Mouse (Mus musculus) CH12F3 (cell line): ENCODE results near the gene Mrps7.

ENCODE experiments used
- in situ Hi-C: fragments of 300-500 bp; cut with MboI; formaldehyde crosslinking; loops from 2 replicates; pipeline ENCODE4 v1.14.3; 2020; ENCODE audit warnings: low sequenced_read_pairs

Gene Mrps7

DNA sequence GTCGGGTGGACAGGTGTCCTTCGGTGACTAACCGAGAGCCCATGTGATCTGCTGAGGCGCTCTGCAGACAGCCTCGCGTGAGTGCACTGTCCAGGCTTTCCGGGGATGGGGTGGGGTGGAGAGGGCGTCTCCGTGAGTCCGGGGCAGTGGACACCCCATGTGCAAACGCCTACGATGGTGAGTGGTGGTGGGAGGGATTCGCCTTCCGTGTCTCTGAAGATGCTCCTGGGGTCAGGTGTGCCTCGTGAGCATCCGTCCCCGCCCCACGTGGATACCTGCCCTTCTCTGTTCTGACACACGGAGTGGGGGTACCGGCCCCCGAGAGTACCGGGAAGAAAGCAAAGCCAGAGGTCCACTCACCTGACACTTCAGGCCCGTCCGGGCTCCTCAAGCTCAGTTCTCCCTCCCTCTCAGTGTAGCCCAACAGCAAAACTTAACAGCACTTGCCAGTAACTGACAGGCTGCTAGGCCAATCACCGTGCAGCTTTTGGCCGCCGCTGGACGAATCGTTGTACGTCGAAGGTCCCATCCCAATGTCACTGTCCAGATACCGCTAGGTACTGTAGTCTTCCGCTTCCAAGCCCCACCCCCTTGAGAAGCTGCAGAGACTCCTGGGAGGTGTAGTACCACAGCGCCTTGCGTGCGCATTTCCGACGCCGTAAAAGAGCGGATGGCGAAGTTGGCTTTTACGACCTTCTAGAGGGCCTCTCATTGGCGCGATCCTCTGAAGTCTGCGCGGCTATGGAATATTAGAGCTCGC is 24.2 kb downstream of the Mrps7 start, which contains the start of gene Slc25a19:
Gene Slc25a19 (minus strand): TSS at position 591 of the 760 bp plus-strand sequence.
- in situ Hi-C loops, result no loop called here

DNA sequence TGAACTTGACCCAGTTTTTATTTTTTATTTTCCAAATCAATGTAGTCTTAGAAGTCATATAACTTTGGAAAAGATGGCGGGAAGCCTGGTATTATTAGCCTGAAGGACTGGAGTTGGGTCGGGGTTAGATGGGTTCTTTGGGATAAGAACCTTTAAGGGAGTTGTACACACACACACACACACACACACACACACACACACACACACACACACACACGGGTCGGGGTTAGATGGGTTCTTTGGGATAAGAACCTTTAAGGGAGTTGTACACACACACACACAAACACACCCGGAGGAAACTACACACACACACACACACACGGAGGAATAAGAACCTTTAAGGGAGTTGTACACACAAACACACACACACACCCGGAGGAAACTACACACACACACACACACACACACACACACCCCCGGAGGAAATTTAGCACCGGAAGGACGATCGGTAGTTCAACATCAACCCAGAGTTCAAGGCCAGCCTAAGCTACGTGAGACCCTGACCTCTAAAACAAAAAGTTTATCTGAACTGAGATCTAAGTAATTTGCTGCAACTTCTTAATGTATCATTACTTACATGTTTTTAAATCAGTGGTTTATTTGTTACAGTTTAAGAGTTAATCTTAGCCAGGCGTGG is 24.9 kb downstream of the Mrps7 start:
- in situ Hi-C loops, result no loop called here

DNA sequence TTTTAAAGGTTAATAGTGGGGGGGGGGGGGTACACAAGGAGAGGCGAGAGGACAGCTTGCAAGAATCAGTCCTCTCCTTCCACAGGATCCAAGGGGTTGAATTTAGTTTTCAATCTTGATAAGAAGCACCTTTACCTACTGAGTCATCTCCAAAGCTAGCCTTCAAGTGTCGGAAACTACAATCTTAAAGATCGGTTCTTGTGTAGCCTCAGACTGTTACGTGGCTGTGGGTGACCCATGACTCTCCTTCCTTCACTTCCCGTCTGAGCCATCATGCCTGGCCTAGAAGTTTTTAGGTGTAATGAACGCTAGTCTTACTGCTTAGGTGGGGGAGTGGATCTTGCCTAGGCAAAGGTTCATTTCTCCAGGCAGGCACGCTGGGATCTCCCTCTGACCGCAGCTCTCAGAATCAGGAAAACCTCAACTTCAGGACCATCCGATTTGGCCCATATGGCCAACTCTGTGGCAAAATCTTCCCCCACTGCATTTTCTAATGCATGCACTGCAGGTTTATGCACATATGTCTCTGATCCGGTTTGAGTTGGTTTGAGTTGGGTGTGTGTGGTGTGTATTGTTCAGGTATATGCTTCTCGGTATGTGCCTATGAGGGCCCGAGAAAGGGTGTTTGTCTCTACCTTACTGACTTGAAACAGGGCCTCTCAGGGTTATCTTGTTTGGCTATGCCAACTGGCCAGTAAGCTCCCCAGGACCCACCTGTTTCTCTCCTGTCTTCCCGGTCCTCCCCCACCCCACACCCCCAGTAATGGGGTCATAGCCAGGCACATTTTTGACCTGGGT is 26.2 kb downstream of the Mrps7 start:
- in situ Hi-C loops, result no loop called here

DNA sequence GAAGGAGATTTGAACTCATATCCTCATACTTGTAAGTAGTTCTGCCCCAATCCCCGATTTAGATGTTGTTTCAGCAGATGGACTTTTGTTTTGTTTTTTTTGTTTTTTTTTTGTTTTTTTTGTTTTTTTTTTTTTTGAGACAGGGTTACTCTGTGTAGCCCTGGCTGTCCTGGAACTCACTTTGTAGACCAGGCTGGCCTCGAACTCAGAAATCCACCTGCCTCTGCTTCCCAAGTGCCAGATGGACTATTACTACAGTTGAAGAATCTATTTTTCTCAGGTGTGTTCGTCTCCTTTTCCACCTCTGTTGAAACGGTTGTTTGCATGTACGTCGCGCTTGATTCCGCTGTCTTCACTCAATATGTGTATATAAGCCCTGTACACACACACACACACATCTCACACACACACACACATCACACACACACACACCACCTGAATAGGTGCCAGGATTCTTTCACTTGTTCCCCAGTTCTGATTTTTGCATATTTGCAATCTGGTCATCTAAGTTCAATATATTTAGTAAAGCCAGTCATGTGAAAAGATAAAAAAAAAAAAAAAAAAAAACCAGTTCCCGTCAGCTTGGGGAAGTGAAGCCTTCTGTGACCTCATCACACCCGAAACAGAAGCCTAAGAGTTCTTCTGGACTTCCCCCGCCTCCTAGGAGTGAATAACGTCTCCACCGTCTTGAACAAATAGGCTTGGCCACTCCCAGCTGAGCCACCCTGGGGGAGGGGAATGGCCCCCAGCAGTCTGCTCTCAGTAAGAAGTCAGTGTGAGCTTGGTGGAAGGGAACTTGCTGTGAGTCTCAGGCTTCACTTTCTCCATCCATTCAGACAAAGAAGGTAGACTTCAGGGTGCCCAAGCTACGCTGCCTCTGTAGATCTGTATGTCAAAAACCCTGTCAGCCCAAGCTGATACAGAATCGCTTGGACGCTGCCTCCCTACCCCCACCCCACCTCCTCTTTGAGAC is 27.1 kb downstream of the Mrps7 start:
- in situ Hi-C loops, result no loop called here

DNA sequence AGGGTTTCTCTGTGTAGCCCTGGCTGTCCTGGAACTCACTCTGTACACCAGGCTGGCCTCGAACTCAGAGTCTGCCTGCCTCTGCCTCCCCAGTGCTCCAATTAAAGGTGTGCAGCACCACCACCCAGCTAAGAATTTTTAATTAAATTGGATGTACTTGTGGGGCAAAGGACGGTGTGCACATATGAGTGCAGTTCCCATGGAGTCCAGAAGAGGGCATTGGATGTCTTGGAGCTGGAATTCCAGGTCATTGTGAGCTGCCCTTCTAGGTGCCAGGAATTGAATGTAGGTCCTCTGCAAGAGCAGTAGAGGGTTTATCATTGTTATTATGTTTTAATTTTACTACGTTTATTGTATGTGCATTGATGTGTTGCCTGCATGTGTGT is 27.8 kb downstream of the Mrps7 start:
- in situ Hi-C loops, result no loop called here

DNA sequence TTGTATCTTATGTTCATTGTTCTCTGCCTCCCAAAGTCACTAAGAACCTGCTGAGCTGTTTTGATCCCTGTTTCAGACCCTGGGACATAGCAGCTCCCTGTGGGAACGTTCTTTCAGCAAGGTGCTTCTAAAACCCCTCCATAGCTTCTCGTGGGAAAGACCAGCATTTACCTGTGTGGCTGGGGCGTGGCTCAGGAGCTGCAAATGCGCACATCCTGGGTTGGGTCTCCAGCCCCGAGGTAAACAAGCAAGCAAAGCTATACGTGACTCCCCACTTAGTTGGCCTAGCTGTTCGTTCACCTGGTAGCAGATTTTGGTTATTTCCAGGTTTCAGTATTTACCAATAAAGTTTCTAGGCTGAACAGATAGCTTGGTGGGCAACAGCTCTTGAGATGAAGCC is 28.5 kb downstream of the Mrps7 start:
- in situ Hi-C loops, result no loop called here

DNA sequence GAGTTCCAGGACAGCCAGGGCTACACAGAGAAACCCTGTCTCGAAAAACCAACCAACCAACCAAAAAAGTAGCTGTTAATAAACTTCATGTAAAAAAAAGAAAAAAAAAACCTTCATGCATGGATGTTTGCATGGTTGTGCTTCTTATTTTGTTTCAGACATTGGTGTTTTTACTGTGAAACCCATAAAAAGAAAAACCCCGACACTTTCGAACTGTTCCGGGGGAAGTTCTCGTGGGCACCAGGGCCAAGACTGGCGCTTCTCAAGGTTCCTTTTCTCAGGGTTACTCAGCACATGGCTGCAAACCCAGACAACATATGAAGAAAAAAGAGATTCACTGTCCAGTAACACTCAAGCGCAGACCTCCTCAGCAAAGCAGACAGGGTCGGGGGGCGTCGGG is 29.1 kb downstream of the Mrps7 start:
- in situ Hi-C loops, result no loop called here

DNA sequence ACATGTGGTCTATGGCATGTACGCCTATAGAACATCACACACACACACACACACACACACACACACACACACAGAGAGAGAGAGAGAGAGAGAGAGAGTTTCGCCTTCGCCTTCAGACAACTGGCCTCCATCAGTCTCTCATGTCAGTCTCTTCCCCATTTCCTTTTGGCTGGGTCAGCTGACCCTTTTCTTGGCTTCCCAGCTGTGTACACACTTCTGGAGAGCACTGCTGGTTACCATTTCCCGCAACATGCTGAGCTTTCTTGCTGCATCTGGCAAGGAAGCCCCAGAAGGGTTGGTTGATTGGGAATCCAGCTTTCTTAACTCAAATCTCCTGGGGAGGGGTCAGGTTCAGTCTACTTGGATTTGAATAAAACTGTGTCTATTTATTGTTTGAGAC is 30.4 kb downstream of the Mrps7 start:
- in situ Hi-C loops, result no loop called here

DNA sequence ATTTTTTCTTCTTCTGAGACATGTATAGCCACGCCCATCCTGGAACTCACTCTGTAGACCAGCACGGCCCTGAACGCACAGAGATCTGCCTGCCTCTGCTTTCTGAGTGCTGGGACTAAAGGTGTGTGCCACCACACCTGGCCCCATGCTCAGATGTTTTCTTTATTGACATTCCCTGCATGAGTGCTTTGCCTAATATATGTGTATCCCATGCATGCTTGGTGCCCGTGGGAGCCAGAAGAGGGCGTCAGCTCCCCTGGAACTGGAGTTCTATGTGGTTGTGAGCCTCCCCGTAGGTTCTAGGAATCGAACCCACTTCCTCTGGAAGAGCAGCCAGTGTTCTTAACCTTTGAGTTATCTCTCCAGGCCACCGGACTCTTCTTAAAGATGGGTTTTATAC is 31.3 kb downstream of the Mrps7 start:
- in situ Hi-C loops, result no loop called here

DNA sequence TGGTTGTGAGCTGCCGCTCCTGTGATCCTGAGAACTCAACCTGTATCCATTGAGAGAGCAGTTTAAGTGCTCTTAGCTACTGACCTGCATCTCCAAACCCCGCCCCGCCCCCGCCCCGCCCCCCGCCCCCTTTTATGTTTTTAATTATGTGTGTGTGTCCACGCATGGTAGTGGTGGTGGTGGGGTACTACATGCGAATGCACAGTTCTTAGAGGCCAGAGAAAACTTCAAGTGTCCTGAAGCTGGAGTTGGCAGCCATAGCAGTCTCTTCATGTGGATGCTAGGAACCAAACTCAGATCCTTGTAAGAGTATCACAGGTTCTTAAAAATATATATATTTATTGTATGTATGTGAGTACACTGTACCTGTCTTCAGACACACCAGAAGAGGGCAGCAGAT is 31.8 kb downstream of the Mrps7 start:
- in situ Hi-C loops, result no loop called here

DNA sequence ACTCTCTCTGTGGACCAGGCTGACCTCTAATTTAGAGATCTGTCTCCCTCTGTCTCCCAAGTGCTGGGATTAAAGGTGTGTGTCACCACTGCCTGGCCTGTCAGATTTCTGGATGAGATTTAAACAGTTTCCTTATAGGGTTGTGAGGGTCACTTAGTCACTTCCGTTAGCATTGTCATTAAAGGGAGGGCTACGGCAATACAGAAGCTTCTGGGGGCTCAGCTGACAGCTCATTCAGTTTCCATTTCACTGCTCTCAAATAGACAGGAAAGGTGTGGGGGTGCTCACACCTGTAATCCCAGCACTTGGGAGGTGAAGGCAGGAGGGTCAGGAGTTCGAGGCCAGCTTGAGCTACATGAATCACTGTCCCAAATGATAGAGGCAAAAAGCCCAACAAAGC is 33.2 kb downstream of the Mrps7 start:
- in situ Hi-C loops, result no loop called here

DNA sequence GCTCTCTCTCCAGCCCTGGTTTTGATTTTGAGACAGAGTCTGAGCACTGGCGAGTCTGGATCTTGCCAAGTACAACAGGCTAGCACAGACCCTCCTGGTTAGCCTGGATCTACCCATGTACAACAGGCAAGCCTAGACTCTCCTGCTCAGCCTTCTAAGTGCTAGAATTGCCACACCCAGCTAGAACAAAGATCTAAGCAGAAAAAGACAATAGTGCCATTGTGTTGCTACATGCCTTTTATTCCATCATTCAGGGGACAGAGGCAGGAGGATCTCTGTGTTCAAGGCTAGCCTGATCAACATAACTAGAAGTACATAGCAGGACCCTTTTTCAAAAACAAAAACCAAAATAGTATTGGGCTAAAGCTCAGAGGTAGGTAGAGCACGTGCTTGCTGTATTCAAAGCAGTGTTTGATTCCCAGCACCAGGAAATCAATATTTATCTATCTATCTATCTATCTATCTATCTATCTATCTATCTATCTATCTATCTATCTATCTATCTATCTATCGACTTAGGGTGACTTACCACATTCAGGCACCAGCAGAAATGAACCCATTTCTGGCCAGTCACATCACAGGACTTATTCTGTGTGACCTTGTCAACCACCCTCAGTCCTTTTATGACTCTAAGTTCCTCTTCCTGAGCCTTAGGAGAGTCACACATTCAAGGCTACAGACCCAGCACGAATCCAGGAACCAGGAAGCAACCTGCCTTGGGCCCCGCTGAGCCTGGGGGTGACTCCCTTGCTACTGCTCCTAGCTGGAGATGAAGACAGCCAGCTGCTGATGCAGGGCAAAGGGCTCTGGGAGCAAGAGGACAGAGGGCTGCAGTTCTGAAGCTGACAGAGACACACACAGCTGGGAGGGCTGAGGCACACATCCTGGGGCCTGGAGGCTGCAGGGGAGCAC is 35.0 kb downstream of the Mrps7 start:
- in situ Hi-C loops, result no loop called here

DNA sequence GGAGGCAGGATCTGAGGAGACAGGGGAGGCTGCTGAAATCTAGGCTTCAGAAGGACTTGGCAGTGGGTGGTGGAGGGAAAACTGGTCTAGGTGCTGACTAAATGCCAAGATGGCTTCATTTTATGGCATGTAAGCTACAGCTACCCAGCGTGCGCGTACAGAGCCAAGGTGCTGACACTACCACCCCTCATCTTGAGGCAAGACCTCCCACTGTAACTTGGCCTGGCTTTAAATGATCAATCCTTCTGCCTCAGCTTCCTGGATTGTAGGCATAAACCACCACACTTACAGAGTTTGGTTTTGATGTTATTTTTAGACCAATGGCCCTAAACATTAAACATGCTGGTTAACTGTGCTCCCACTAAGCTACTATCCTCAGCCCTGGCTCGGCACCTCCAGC is 35.8 kb downstream of the Mrps7 start:
- in situ Hi-C loops, result no loop called here

DNA sequence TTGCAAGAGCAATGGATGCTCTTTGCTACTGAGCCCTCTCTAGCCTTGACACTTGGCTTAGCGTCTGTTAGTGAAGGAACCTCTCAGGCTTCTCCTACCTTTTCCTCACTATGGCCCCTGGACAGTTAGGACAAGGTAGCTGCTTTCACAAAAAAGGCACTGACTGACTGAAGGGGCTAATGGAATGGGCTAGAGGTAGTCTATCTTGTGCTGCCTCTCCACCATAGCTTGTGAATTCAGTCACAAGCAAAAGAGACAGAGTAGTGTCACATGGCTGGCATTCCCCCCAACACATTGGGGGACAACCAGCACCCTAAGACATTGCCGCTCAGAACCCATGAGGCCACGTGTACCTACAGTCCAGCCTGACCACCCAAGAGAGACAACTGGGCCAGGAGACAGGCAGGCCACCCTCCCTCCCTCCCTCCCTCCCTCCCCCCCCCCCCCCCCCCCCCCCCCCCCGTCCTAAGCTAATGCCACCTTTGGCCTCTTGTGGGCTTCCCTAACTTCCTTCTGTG is 36.6 kb downstream of the Mrps7 start:
- in situ Hi-C loops, result no loop called here

DNA sequence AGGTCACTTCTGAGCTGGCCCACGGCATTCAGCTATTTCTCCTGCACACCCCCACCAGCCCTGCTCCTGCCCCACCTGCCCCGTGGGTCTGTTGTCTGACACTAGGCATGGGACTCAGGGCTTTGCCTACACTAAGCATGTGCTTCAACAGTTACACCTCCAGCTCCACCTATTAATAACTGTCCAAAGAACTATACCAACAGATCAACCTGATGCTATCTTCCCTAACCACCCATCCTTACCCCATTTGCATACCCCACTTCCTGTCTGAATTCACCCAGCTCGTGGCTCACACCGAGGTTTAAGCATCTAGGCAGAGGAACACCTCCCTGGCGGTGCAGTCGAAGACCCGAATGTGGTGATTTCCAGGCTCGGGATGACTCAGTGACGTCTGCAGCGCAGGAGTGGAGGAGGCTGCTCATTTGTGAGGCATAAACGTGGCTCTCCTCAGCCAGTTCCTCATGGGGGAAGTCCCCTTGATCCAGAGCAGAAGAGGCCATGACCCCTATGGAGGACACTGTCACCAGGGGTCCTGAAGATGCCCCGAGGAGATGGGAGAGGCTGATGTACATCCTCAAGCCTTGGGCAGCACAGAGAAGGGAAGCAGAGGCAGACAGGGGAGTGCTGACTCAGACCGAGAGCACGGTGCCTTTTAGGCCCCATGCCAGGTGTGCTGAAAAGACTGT is 37.4 kb downstream of the Mrps7 start:
- in situ Hi-C loops, result no loop called here

DNA sequence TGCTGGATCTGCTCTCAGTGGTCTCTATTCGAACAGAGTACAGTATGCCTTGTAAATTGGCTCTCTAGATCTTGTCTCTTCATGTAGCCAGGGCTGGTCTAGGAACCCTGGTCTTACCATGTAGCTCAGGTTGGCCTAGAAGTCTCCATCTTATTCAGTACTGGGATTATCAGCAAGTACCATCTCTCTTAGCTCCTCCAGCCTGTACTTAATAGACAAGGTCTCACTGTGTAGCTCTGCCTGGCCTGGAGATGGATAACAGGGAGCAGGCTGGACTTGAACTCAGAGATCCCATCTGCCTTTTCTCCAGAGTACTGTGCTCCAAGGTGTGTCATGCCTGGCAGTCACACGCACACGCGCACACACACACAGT is 37.9 kb downstream of the Mrps7 start:
- in situ Hi-C loops, result no loop called here

DNA sequence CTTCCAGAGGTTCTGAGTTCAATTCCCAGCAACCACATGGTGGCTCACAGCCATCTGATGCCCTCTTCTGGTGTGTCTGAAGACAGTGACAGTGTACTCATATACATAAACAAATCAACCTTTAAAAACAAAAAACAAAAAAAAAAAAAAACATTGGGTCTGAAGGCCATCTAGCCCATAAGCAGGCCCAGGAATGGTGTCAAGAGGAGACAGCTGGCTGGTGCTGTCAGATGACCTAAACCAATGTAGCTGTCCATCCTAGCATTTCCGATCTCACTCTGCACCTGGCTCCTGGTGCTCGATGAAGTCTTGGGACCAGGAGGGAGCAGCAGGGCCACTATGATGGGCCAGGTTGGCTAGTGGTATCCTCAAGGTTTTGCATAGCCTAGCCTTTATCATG is 39.0 kb downstream of the Mrps7 start:
- in situ Hi-C loops, result no loop called here

DNA sequence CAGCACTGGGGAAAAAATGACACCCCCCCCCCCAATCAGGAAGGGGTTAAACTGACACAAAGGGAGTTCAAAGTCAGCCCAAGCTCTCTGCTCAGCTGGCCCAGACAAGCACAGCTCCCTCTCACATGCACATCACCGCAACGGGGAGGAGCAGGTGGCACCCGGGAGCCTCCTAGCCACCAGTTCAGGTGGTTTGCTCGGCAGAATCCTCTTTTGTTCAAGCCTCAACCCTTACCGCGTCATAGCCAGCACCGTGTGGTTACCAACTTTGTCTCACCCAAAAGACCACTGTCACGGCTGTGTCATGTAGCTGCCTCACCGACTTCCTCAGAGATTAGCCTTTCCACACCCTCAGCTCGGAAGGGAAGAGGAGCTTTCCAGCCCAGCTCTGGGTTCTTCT is 39.5 kb downstream of the Mrps7 start:
- in situ Hi-C loops, result no loop called here

DNA sequence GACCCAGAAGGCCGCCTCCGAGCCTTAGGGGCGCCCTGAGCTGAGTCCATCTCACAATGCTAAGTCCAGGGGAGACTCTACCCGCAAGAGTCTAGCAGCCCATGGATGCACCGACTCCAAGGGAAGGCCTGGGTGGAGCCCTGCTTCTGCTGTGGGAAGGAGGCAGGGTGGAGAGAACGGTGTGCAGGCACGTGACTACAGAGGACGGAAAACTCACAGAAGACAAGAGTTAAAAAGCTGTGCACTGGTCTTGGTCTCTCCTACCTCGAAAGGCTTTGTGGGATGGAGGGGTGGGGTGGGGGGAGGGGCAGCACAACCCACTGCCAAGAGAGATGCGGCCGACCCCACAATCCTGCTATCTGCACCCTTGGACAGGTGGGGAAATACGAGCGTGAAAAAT is 40.6 kb downstream of the Mrps7 start:
- in situ Hi-C loops, result no loop called here
